Mouse (Mus musculus): Measurements from ENCODE around the gene Sirt2.

The Sirt2 gene

GRCm38 (mm10) chr7:28817957-28818356, 51.4 kb downstream of the Sirt2 start:
- DNase-seq = no peak

GRCm38 (mm10) chr7:28818436-28818835, 51.9 kb downstream of the Sirt2 start:
- no peak for DNase-seq

- no peak for DNase-seq
Observed at GRCm38 (mm10) chr7:28818861-28819452, 52.4 kb downstream of the Sirt2 start.

- DNase-seq = no peak
Observed at GRCm38 (mm10) chr7:28819571-28819970, 53.0 kb downstream of the Sirt2 start.

- peak in 1 of 2 experiments; percentile 61 for DNase-seq
Observed at GRCm38 (mm10) chr7:28820358-28821260, 54.1 kb downstream of the Sirt2 start.

GRCm38 (mm10) chr7:28821261-28821831, 54.8 kb downstream of the Sirt2 start:
- DNase-seq = no peak

GRCm38 (mm10) chr7:28822556-28822955, 56.0 kb downstream of the Sirt2 start:
- no peak for DNase-seq

- DNase-seq = peak in 1 of 2 experiments; percentile 50
Observed at GRCm38 (mm10) chr7:28822993-28823903, 56.7 kb downstream of the Sirt2 start.

- no peak for DNase-seq
Observed at GRCm38 (mm10) chr7:28823932-28824331, 57.4 kb downstream of the Sirt2 start.

GRCm38 (mm10) chr7:28824941-28825685, 58.6 kb downstream of the Sirt2 start, which contains the start of gene Ech1:
Gene Ech1 (plus strand): TSS chr7:28825217.
- DNase-seq = peak; percentile 94 to 96

- DNase-seq = peak in 1 of 2 experiments; percentile 54
Observed at GRCm38 (mm10) chr7:28825686-28826401, 59.3 kb downstream of the Sirt2 start.

GRCm38 (mm10) chr7:28826402-28826772, 59.9 kb downstream of the Sirt2 start:
- DNase-seq = no peak

GRCm38 (mm10) chr7:28827338-28827737, 60.8 kb downstream of the Sirt2 start:
- peak; percentile 69 to 78 for DNase-seq

GRCm38 (mm10) chr7:28829821-28830220, 63.3 kb downstream of the Sirt2 start:
- no peak for DNase-seq

GRCm38 (mm10) chr7:28830981-28831380, 64.4 kb downstream of the Sirt2 start:
- no peak for DNase-seq

GRCm38 (mm10) chr7:28831411-28832125, 65.0 kb downstream of the Sirt2 start:
- no peak for DNase-seq

- DNase-seq = no peak
Observed at GRCm38 (mm10) chr7:28832137-28832536, 65.6 kb downstream of the Sirt2 start.

GRCm38 (mm10) chr7:28833723-28834347, 67.3 kb downstream of the Sirt2 start, which contains the start of gene Lgals4:
Gene Lgals4 (plus strand): TSS chr7:28833854.
- DNase-seq = no peak

GRCm38 (mm10) chr7:28836936-28837335, 70.4 kb downstream of the Sirt2 start:
- peak; percentile 50 to 54 for DNase-seq
